ENCODE assay signal across 10 mouse cellular contexts in genomic region chr7:75640074-75640473, GRCm38 (mm10).
DNase-seq lines count a peak whose midpoint lies in the region; ATAC-seq and TF ChIP-seq lines count a peak whose summit lies in the region.
"Had no signal": no experiment of that assay in that cellular context is flagged by ENCODE, and none has a peak within 500 bp of the region (broad histone marks: within the 10 kb centered on the region; RNA-seq: fewer than 3 reads in every experiment).

No protein-coding gene starts in this region.

- no peak overlapping the region for H3K4me2 ChIP-seq in heart, postnatal 0 days (ENCODE audit: low read depth, low read length)
- no peak overlapping the region for H3K4me2 ChIP-seq in neural tube, embryonic 13.5 days
- H3K4me2 ChIP-seq: neural tube, embryonic 15.5 days had no signal

- H3K9ac ChIP-seq in heart, postnatal 0 days (replicated peaks; ENCODE audit: low read depth, low read length) = no peak overlapping the region
- H3K9ac ChIP-seq in neural tube, embryonic 13.5 days = no peak overlapping the region
- H3K9ac ChIP-seq: neural tube, embryonic 15.5 days had no signal

- TF ChIP-seq CTCF in heart, postnatal 0 days (IDR thresholded peaks at IDR 0.05; ENCODE audit: low read depth) = no peak

- DNase-seq in heart, postnatal 0 days (ENCODE audit: low spot score) = no peak
- DNase-seq in heart, adult 8-10 months (ENCODE audit: low spot score) = no peak
- DNase-seq in neural tube, embryonic 10.5 days (ENCODE audit: extremely low spot score, low spot score) = no peak
- peak; percentile 32 to 46 for DNase-seq in gastrocnemius, adult 8-10 months (ENCODE audit: low spot score in 2 of 2)
- peak; percentile 72 for DNase-seq in skeletal muscle tissue, adult 2 months (ENCODE audit: low read depth, low spot score)
- no peak for DNase-seq in layer of hippocampus, adult 8-10 months (ENCODE audit: low spot score in 2 of 2)
- DNase-seq in thymus, postnatal 14 days = no peak

- H3K9me3 ChIP-seq in heart, postnatal 0 days (replicated peaks; ENCODE audit: control insufficient read depth, low read length) = no peaks in the 10 kb centered on the region
- H3K9me3 ChIP-seq in neural tube, embryonic 13.5 days = no peaks in the 10 kb centered on the region
- H3K9me3 ChIP-seq: neural tube, embryonic 15.5 days had no signal

- H3K4me3 ChIP-seq in heart, postnatal 0 days (ENCODE audit: low read depth, low read length) = no peak overlapping the region
- H3K4me3 ChIP-seq in neural tube, embryonic 13.5 days = no peak overlapping the region
- H3K4me3 ChIP-seq: neural tube, embryonic 15.5 days had no signal

- ATAC-seq in heart, postnatal 0 days (ENCODE audit: insufficient read depth, low read depth) = no peak
- ATAC-seq in neural tube, embryonic 13.5 days (ENCODE audit: low read depth) = no peak
- ATAC-seq: midbrain, embryonic 16.5 days had no signal

- no peaks in the 10 kb centered on the region for H3K36me3 ChIP-seq in heart, postnatal 0 days (replicated peaks; ENCODE audit: control insufficient read depth, insufficient read depth, low read length)
- H3K36me3 ChIP-seq in neural tube, embryonic 13.5 days = no peaks in the 10 kb centered on the region
- H3K36me3 ChIP-seq: neural tube, embryonic 15.5 days had no signal

- H3K27ac ChIP-seq in heart, postnatal 0 days (ENCODE audit: low read depth) = 0 out of 2 replicates have a peak overlapping the region, but pooled peaks have one; percentile 43
- 0 out of 2 replicates have a peak overlapping the region, but pooled peaks have one; percentile 14 for H3K27ac ChIP-seq in neural tube, embryonic 13.5 days (replicated peaks)
- H3K27ac ChIP-seq: neural tube, embryonic 15.5 days had no signal

- no peaks in the 10 kb centered on the region for H3K27me3 ChIP-seq in heart, postnatal 0 days (ENCODE audit: control insufficient read depth, insufficient read depth, low read length)
- H3K27me3 ChIP-seq in neural tube, embryonic 13.5 days = no peaks in the 10 kb centered on the region
- H3K27me3 ChIP-seq: neural tube, embryonic 15.5 days had no signal

- H3K4me1 ChIP-seq in heart, postnatal 0 days (ENCODE audit: control insufficient read depth, insufficient read depth) = peaks cover 18% of the 10 kb centered on the region; the same call in 1 of the 2 replicates
- peaks cover 36% of the 10 kb centered on the region for H3K4me1 ChIP-seq in neural tube, embryonic 13.5 days (replicated peaks)

- TF ChIP-seq EP300 in heart, postnatal 0 days (IDR thresholded peaks at IDR 0.05; ENCODE audit: low read depth) = no peak

Comparison
In these comparisons a context has a peak if more than half of its experiments do, and no peak if none do; other contexts are left out.
1. DNase-seq: peak in gastrocnemius, adult 8-10 months (2 of 2) and skeletal muscle tissue, adult 2 months (single experiment); none in heart, postnatal 0 days (single experiment), heart, adult 8-10 months (single experiment), neural tube, embryonic 10.5 days (single experiment), layer of hippocampus, adult 8-10 months (0 of 2) and thymus, postnatal 14 days (single experiment).